Mouse (Mus musculus) kidney, embryonic 14.5 days (tissue): ENCODE data around the gene Gm5737. TPM values are rescaled to one million over a fixed set of nuclear protein-coding genes. Genes with fewer than 3 reads are reported as not detected.

ENCODE experiments used
- ATAC-seq: fragments of 200-750 bp; cut with Nextera tagmentation; 2 replicates; pipeline ENCODE4 v1.8.0; 2017; ENCODE audit warnings: moderate number of reproducible peaks, mild to moderate bottlenecking, moderate TSS enrichment, moderate library complexity; ENCODE audit not compliant: low FRiP score, low TSS enrichment
- H3K27ac ChIP-seq: fragments of 300-500 bp; sonication (generic); 2 replicates; pipeline ENCODE4 v1.5.1; 2014; ENCODE audit warnings: low read depth, mild to moderate bottlenecking, low read length, moderate library complexity, mixed read lengths
- H3K27me3 ChIP-seq: fragments of 300-500 bp; sonication (generic); 2 replicates; pipeline ENCODE4 v1.6.1; 2014; ENCODE audit warnings: mild to moderate bottlenecking, low read length; ENCODE audit not compliant: control insufficient read depth, insufficient read depth
- H3K36me3 ChIP-seq: fragments of 300-500 bp; sonication (generic); 2 replicates; pipeline ENCODE4 v1.6.1; 2014; ENCODE audit warnings: low read length, mixed read lengths; ENCODE audit not compliant: control insufficient read depth, insufficient read depth
- H3K4me1 ChIP-seq: fragments of 300-500 bp; sonication (generic); 2 replicates; pipeline ENCODE4 v1.6.1; 2014; ENCODE audit warnings: low read length, mixed read lengths; ENCODE audit not compliant: control insufficient read depth, insufficient read depth
- H3K4me2 ChIP-seq: fragments of 300-500 bp; sonication (generic); replicated peaks from 2 replicates; pipeline ENCODE4 v1.6.1; 2014; ENCODE audit warnings: low read depth, mild to moderate bottlenecking, low read length
- H3K4me3 ChIP-seq: fragments of 300-500 bp; sonication (generic); 2 replicates; pipeline ENCODE4 v1.5.1; 2014; ENCODE audit warnings: mild to moderate bottlenecking, low read length
- H3K9ac ChIP-seq: fragments of 300-500 bp; sonication (generic); 2 replicates; pipeline ENCODE4 v1.6.1; 2014; ENCODE audit warnings: low read depth, mild to moderate bottlenecking, low read length, moderate library complexity
- H3K9me3 ChIP-seq: fragments of 300-500 bp; sonication (generic); 2 replicates; pipeline ENCODE4 v1.6.1; 2016; ENCODE audit warnings: low read length; ENCODE audit not compliant: control insufficient read depth
- WGBS: fragments of 180-500 bp; shearing (Covaris S2); extraction: QIAGEN DNeasy Blood & Tissue Kit; methylation state at CpG from one replicate; pipeline ENCODE4 v1.1.7; 2014; 5-methylcytosine and 5-hydroxymethylcytosine counted together
- polyA plus RNA-seq: library from polyadenylated mRNA; unstranded; fragments of >200 nt; fragmentation: Nextera tagmentation; extraction: Ambion mirVana; gene quantifications from 2 replicates; pipeline ENCODE4 v1.2.1, GENCODE M21; 2014

Gene Gm5737
- polyA plus RNA-seq: not detected in 2 replicates

DNA sequence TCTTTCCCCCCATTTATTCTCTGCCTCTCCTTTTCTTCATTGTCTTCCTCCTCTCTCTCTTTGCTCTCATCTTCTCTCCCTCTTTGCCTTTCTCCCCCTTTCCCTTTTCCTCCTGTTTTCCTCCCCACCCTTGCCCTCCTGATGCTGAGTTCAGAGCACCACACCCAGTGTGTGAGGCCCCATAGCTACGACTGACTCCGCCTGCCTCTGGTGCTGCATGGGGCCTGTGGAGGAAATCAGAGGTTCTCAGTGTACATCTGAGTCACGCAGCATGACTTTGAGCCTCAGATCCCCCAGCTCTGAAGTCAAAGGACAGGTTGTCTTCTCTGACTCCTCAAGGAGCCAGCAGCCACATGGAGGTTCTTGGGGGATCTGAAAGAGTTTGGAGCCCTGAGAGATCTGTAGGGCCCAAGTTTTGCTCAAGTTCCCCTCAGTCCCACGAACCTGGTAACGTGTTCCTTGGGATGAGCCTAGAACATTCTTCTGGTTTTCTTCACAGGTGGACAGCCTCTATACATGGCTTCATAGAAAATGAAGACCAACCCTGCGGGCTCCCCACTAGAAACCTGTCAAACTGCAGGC is at the start of gene Gm5737:
Gene Gm5737, plus strand, starts transcription at position 532 of the 582 bp plus-strand sequence.
- 80% methylated on average over 6 of the region's 6 CpGs for WGBS

DNA sequence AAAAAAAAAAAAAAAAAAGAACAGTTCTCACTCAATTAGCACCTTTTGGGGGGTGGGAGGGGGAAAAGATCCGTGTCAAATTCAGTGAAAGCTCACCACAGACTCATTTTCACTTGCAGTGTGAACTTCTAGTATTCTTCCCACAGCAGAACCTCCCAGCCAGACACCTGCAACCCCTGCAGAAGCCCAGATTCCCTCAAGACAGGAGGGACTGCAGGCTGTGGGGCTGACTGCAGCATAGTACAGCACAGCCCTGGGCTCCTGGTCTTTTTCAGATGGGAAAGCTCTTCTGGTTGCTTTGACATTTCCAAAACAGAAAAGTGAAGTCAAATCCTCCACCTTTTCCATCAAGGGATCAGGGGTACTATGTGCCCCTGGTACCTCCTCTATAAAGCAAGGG is 44.8 kb upstream of the Gm5737 start:
- no peak overlapping the region for H3K4me3 ChIP-seq

More for the DNA sequence above, at the start of gene Gm5737:
- Histone ChIP-seq H3K27me3 (0 out of 2 replicates have a peak, but pooled peaks cover 4% of the 10 kb centered on the region), H3K27ac (no peak within 1 kb of the TSS), H3K4me3 (no peak within 1 kb of the TSS), H3K9me3 (no peaks in the 10 kb centered on the region), H3K4me2 (no peak within 1 kb of the TSS), H3K4me1 (no peaks in the 10 kb centered on the region), H3K9ac (no peak within 1 kb of the TSS), H3K36me3 (no peaks in the 10 kb centered on the region)
- ATAC-seq: no peak

DNA sequence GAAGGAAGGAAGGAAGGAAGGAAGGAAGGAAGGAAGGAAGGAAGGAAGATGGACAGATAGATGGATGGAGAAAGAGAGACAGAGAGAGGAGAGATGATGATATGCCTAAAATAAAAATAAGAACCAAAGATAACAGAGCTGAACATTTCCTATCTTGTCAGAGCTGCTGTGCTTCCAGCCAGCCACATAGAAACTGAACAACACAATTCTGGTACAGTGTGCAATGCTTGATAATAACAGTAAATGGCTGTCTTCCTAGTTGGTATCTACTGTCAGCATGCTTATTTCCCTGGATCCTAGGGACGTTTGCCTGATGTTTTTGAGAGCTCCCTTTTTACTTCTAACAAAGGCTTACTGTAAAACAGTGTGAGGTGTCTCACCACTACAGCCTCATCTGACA is 40.8 kb upstream of the Gm5737 start:
- Histone ChIP-seq H3K4me2 (no peak overlapping the region), H3K4me3 (no peak overlapping the region), H3K4me1 (no peaks in the 10 kb centered on the region), H3K36me3 (no peaks in the 10 kb centered on the region), H3K27me3 (no peaks in the 10 kb centered on the region), H3K9ac (no peak overlapping the region), H3K27ac (no peak overlapping the region), H3K9me3 (no peaks in the 10 kb centered on the region)
- no peak for ATAC-seq
- 68% methylated on average over 1 of the region's 1 CpGs for WGBS

More for the DNA sequence above, 44.8 kb upstream of the Gm5737 start:
- no peak overlapping the region for H3K9ac ChIP-seq
- 6% methylated on average over 1 of the region's 1 CpGs for WGBS
- no peaks in the 10 kb centered on the region for H3K36me3 ChIP-seq
- no peak overlapping the region for H3K4me2 ChIP-seq
- H3K27ac ChIP-seq: no peak overlapping the region
- no peaks in the 10 kb centered on the region for H3K9me3 ChIP-seq
- no peak for ATAC-seq
- H3K4me1 ChIP-seq: no peaks in the 10 kb centered on the region
- no peaks in the 10 kb centered on the region for H3K27me3 ChIP-seq

DNA sequence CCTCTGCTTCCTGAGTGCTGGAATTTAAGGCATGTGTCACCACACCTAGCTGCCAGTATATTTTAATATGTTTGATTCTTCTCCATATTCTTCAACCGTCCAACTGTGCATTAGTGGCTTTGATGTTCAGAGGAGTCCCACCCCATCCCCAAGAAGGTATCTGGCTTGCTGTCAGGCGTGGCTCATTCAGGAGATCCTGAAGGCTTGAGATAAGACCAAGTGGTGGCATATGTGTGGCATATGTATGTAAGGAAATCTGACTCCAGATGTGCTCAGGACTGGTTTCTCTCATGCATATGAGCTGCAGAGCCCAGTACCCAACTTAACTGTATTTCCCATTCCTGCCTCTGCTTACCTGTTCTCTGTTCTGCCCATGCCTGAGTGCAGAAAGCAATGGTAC is 34.2 kb upstream of the Gm5737 start:
- WGBS: 76% methylated on average over 2 of the region's 2 CpGs

DNA sequence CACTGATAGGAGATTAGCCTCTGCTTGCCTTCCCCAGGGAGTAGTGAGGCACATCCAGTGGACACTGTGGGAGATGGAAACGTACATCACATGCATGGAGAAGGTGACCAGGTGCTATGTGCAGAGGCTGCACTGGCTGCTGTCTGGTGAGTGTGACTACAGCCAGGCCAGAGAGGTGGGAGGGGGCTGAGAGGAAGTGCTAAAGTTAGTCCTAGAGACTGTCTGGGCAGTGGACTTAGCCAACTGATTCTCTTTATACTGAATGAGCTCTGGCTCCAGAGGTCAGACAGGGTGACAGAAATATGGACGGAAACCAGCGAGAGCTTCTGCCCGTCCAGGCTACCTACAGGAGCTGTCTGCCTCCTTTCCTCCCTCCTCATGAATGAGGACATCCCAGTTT is 16.6 kb upstream of the Gm5737 start:
- H3K4me3 ChIP-seq: no peak overlapping the region
- WGBS: 64% methylated on average over 4 of the region's 4 CpGs
- no peak overlapping the region for H3K27ac ChIP-seq
- H3K36me3 ChIP-seq: no peaks in the 10 kb centered on the region
- ATAC-seq: no peak
- H3K27me3 ChIP-seq: no peaks in the 10 kb centered on the region
- no peaks in the 10 kb centered on the region for H3K9me3 ChIP-seq
- H3K9ac ChIP-seq: no peak overlapping the region
- no peak overlapping the region for H3K4me2 ChIP-seq
- no peaks in the 10 kb centered on the region for H3K4me1 ChIP-seq

More for the DNA sequence above, 34.2 kb upstream of the Gm5737 start:
- Histone ChIP-seq H3K4me2 (no peak overlapping the region), H3K36me3 (no peaks in the 10 kb centered on the region), H3K4me1 (no peaks in the 10 kb centered on the region), H3K9ac (no peak overlapping the region), H3K4me3 (no peak overlapping the region), H3K27me3 (no peaks in the 10 kb centered on the region), H3K27ac (no peak overlapping the region), H3K9me3 (no peaks in the 10 kb centered on the region)
- ATAC-seq: no peak

DNA sequence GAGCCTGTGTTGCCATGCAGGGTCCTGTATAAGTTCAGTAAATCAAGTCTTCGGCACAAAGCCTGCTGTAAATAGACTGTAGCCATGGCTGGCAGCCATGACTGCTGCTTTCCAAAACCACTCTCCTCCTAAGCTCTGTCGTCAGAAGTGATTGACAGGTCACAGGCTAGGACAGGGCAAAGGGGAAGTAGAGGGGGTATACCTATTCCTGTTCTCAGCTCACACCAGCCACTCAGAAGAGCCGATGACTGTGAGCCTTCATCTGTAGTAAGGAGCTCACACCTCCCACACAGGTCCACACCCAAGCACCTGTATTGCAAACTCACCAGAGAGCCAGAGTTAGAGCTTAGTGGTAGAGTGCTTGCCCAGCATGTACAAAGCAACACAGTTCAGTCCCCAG is 15.8 kb upstream of the Gm5737 start:
- Histone ChIP-seq H3K9ac (no peak overlapping the region), H3K27ac (no peak overlapping the region), H3K9me3 (no peaks in the 10 kb centered on the region), H3K27me3 (no peaks in the 10 kb centered on the region), H3K4me1 (no peaks in the 10 kb centered on the region), H3K4me3 (no peak overlapping the region), H3K4me2 (no peak overlapping the region), H3K36me3 (no peaks in the 10 kb centered on the region)
- no peak for ATAC-seq
- 79% methylated on average over 3 of the region's 3 CpGs for WGBS

DNA sequence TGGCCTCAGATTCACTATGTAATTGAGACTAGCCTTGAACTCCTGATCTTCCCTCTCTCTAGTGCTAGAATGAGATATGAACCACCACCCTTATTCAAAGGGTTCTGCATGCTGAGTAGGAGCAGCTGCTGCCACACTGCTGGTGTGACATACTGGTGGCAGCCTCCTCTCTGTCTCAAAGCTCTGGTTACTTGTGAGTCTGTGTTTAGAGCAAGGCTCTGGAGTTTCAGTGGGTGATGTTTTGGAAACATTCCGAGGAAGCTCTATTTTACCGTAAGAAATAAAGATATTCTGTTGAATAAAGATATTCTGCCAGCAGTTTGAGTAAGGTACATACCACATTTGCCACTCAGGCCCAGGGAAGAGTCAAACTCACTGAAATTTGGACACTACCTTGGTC is 8.9 kb upstream of the Gm5737 start:
- no peak overlapping the region for H3K9ac ChIP-seq
- no peaks in the 10 kb centered on the region for H3K36me3 ChIP-seq
- WGBS: 96% methylated on average over 2 of the region's 2 CpGs
- no peaks in the 10 kb centered on the region for H3K4me1 ChIP-seq
- no peaks in the 10 kb centered on the region for H3K27me3 ChIP-seq
- ATAC-seq: no peak
- no peak overlapping the region for H3K4me3 ChIP-seq
- H3K27ac ChIP-seq: no peak overlapping the region
- no peak overlapping the region for H3K4me2 ChIP-seq
- H3K9me3 ChIP-seq: no peaks in the 10 kb centered on the region

DNA sequence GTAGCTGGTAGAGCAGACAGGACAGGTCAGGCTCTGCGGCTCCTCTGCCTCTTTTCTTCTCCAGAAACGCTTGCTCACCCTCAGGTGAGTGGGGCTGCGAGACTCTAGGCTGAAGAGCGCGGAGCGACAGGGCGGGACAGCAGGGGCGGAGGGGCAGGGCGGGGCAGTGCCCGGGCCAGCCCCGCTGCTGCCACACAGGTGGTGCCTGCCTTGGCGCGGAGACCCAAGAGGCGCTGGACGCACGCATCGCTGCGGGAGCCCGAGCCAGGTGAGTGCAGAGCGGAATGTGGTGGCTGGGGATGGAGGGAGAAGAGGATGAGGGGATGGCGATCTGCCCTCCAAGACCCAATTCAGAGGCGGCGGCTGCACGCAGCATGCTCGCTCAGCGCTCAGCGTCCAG is 2.5 kb upstream of the Gm5737 start:
- 2% methylated on average over 26 of the region's 27 CpGs for WGBS
- Histone ChIP-seq H3K9ac (no peak overlapping the region), H3K4me3 (peak overlapping the region; percentile 24), H3K27ac (no peak overlapping the region), H3K9me3 (no peaks in the 10 kb centered on the region), H3K27me3 (0 out of 2 replicates have a peak, but pooled peaks cover 4% of the 10 kb centered on the region), H3K4me1 (no peaks in the 10 kb centered on the region), H3K4me2 (peak overlapping the region; percentile 54), H3K36me3 (no peaks in the 10 kb centered on the region)
- peak; percentile 42; the same call in 1 of the 2 replicates for ATAC-seq

DNA sequence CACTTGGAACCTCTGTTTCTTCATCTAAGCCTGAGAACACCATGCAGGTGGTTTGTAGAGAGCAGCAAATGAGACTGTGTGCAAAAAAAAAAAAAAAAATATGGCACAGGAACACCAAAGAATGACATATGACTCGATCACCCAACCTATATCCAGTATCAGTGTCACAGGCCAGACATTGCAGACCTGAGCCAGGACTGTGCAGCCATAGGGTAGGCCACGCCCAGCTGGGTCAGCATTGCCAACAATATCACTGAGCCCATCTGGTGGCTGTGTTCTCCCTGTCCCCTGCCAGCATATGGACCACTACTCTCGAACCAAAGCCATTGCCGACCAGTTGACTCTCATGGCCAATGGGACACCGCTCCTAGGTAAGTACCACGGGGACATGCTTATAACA is 5.4 kb downstream of the Gm5737 start:
- Histone ChIP-seq H3K4me3 (no peak overlapping the region), H3K9ac (no peak overlapping the region), H3K9me3 (no peaks in the 10 kb centered on the region), H3K36me3 (no peaks in the 10 kb centered on the region), H3K4me2 (no peak overlapping the region), H3K27ac (no peak overlapping the region), H3K4me1 (no peaks in the 10 kb centered on the region), H3K27me3 (no peaks in the 10 kb centered on the region)
- no peak for ATAC-seq
- WGBS: 93% methylated on average over 6 of the region's 6 CpGs
